Mouse (Mus musculus): ENCODE results near the gene Il1rapl2.

The Il1rapl2 gene

GRCm38 (mm10) chrX:137570321-137571195, at the start of gene Il1rapl2:
TSS of gene Il1rapl2 (plus strand) at chrX:137570608.
- DNase-seq (ENCODE audit: low read depth in 1 of 2, low spot score in 2 of 2) = no peak

GRCm38 (mm10) chrX:137548348-137548747, 22.1 kb upstream of the Il1rapl2 start:
- no peak for DNase-seq (ENCODE audit: low read depth in 1 of 2, low spot score in 2 of 2)

- no peak for DNase-seq (ENCODE audit: low read depth in 1 of 2, low spot score in 2 of 2)
These were observed 778 bp upstream of the Il1rapl2 start for GRCm38 (mm10) chrX:137569472-137570188.

GRCm38 (mm10) chrX:137582656-137583055, 12.2 kb downstream of the Il1rapl2 start:
- DNase-seq (ENCODE audit: low read depth in 1 of 2, low spot score in 2 of 2) = no peak

GRCm38 (mm10) chrX:137620697-137621096, 50.3 kb downstream of the Il1rapl2 start:
- DNase-seq (ENCODE audit: low read depth in 1 of 2, low spot score in 2 of 2) = no peak

- DNase-seq (ENCODE audit: low read depth in 1 of 2, low spot score in 2 of 2) = no peak
These were observed 96.6 kb downstream of the Il1rapl2 start for GRCm38 (mm10) chrX:137667011-137667410.

- DNase-seq (ENCODE audit: low read depth in 1 of 2, low spot score in 2 of 2) = no peak
These were observed 117.6 kb downstream of the Il1rapl2 start for GRCm38 (mm10) chrX:137687974-137688373.

GRCm38 (mm10) chrX:137700006-137700405, 129.6 kb downstream of the Il1rapl2 start:
- DNase-seq (ENCODE audit: low read depth in 1 of 2, low spot score in 2 of 2) = no peak

- no peak for DNase-seq (ENCODE audit: low read depth in 1 of 2, low spot score in 2 of 2)
These were observed 185.1 kb downstream of the Il1rapl2 start for GRCm38 (mm10) chrX:137755537-137755936.

GRCm38 (mm10) chrX:137805484-137806200, 235.2 kb downstream of the Il1rapl2 start:
- DNase-seq (ENCODE audit: low read depth in 1 of 2, low spot score in 2 of 2) = no peak

- no peak for DNase-seq (ENCODE audit: low read depth in 1 of 2, low spot score in 2 of 2)
These were observed 236.1 kb downstream of the Il1rapl2 start for GRCm38 (mm10) chrX:137806231-137807114.

GRCm38 (mm10) chrX:137809526-137809925, 239.1 kb downstream of the Il1rapl2 start:
- no peak for DNase-seq (ENCODE audit: low read depth in 1 of 2, low spot score in 2 of 2)

GRCm38 (mm10) chrX:137812151-137812550, 241.7 kb downstream of the Il1rapl2 start:
- no peak for DNase-seq (ENCODE audit: low read depth in 1 of 2, low spot score in 2 of 2)

- no peak for DNase-seq (ENCODE audit: low read depth in 1 of 2, low spot score in 2 of 2)
These were observed 278.5 kb downstream of the Il1rapl2 start for GRCm38 (mm10) chrX:137848936-137849335.

GRCm38 (mm10) chrX:137923490-137923889, 353.1 kb downstream of the Il1rapl2 start:
- no peak for DNase-seq (ENCODE audit: low read depth in 1 of 2, low spot score in 2 of 2)

GRCm38 (mm10) chrX:137926835-137927234, 356.4 kb downstream of the Il1rapl2 start:
- DNase-seq (ENCODE audit: low read depth in 1 of 2, low spot score in 2 of 2) = no peak

GRCm38 (mm10) chrX:137947741-137948140, 377.3 kb downstream of the Il1rapl2 start:
- DNase-seq (ENCODE audit: low read depth in 1 of 2, low spot score in 2 of 2) = no peak

- no peak for DNase-seq (ENCODE audit: low read depth in 1 of 2, low spot score in 2 of 2)
These were observed 400.9 kb downstream of the Il1rapl2 start for GRCm38 (mm10) chrX:137971306-137971705.

GRCm38 (mm10) chrX:138043113-138043512, 472.7 kb downstream of the Il1rapl2 start:
- no peak for DNase-seq (ENCODE audit: low read depth in 1 of 2, low spot score in 2 of 2)

GRCm38 (mm10) chrX:138103954-138104353, 533.5 kb downstream of the Il1rapl2 start:
- DNase-seq (ENCODE audit: low read depth in 1 of 2, low spot score in 2 of 2) = no peak

- DNase-seq (ENCODE audit: low read depth in 1 of 2, low spot score in 2 of 2) = no peak
These were observed 534.3 kb downstream of the Il1rapl2 start for GRCm38 (mm10) chrX:138104668-138105067.

All from monocyte, adult 2 months (primary cell).